Mouse (Mus musculus) erythroblast, embryonic 14.5 days (primary cell): ENCODE data around the gene Rexo4.

Source experiments
- GATA1 ChIP-seq: IDR thresholded peaks from 2 replicates; pipeline ENCODE4 v1.6.1; 2012; ENCODE audit warnings: low read length, inconsistent platforms, mixed read lengths
- TAL1 ChIP-seq: IDR thresholded peaks from 3 replicates; pipeline ENCODE4 v1.6.1; 2012; ENCODE audit warnings: low read length, inconsistent platforms, mixed read lengths

DNA sequence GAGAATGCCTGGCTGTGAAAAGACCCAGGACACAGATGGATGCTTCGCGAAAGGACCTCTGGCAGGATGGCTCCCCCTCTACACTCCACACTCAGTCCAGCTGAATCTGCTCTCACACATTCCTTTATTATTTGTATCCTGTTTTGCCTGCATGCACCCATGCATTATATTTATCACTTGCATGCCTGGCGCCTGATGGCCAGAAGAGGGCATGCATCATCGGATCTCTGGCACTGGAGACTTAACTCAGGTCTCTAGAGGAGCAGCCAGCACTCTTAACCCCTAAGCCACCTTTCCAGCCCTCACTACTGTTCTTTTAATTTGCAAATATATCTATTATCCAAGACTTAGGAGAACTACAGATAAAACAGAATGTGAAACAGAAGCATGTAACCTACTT is 3.4 kb downstream of the Rexo4 start:
- TF ChIP-seq GATA1 (no peak), TAL1 (no peak)
